Mouse (Mus musculus): ENCODE data around the gene Sh2d3c.

GRCm38 (mm10) chr2:32699680-32700079, 21.2 kb upstream of the Sh2d3c start:
- TF ChIP-seq CTCF (IDR thresholded peaks at IDR 0.05; ENCODE audit: control insufficient read depth, insufficient read depth, low read length): no peak
- no peak for TF ChIP-seq POLR2A (IDR thresholded peaks at IDR 0.05; ENCODE audit: borderline replicate concordance, control insufficient read depth, low read depth, low read length)

Data from bone marrow, adult 2 months (tissue).